Mouse (Mus musculus) central nervous system, embryonic 11.5 days (tissue): ENCODE measurements around the gene Gm17631. TPM values are rescaled to one million over a fixed set of nuclear protein-coding genes. Genes with fewer than 3 reads are reported as not detected.

Experiments
- polyA plus RNA-seq: library from polyadenylated mRNA; depleted of rRNA; stranded (reverse); fragments of >200 nt; gene quantifications from 2 replicates; pipeline ENCODE4 v1.2.3, GENCODE M21; 2012; rRNA removed

Gm17631 gene
- not detected in 2 replicates for polyA plus RNA-seq

DNA sequence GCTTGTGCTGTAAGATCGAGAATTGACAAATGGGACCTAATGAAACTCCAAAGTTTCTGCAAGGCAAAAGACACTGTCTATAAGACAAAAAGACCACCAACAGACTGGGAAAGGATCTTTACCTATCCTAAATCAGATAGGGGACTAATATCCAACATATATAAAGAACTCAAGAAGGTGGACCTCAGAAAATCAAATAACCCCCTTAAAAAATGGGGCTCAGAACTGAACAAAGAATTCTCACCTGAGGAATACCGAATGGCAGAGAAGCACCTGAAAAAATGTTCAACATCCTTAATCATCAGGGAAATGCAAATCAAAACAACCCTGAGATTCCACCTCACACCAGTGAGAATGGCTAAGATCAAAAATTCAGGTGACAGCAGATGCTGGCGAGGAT is at the start of gene Gm17631:
TSS of gene Gm17631 (plus strand) at position 301 of the 400 bp plus-strand sequence.

GRCm38 (mm10) chr6:129876549-129876948 is 14.1 kb downstream of the Gm17631 start, which contains the start of gene Klra17:
Klra17 (minus strand) TSS chr6:129876672.

Other genes starting within 250 kb of the Gm17631 start
- gene Klrk1, start 238.8 kb upstream of the Gm17631 start, polyA plus RNA-seq, result 0.01 TPM in 1 of 2 replicates, not detected in the other
- not detected in 2 replicates for gene Klrc3, start 219.3 kb upstream of the Gm17631 start, polyA plus RNA-seq
- not detected in 2 replicates for gene Klrc2, start 202.0 kb upstream of the Gm17631 start, polyA plus RNA-seq
- gene Klrc1, start 183.7 kb upstream of the Gm17631 start, polyA plus RNA-seq, result not detected in 2 replicates
- not detected in 2 replicates for gene Klri1, start 145.5 kb upstream of the Gm17631 start, polyA plus RNA-seq
- not detected in 2 replicates for gene Klri2, start 122.2 kb upstream of the Gm17631 start, polyA plus RNA-seq
- gene Gm156, start 78.4 kb upstream of the Gm17631 start, polyA plus RNA-seq, result not detected in 2 replicates
- not detected in 2 replicates for gene Klra17, start 14.0 kb downstream of the Gm17631 start, polyA plus RNA-seq
- gene Klra5, start 55.0 kb downstream of the Gm17631 start, polyA plus RNA-seq, result not detected in 2 replicates
- gene Klra6, start 164.3 kb downstream of the Gm17631 start, polyA plus RNA-seq, result not detected in 2 replicates
- gene Klra4, start 204.6 kb downstream of the Gm17631 start, polyA plus RNA-seq, result not detected in 2 replicates